Comparison of ENCODE assay signal across 8 mouse cellular contexts in the genomic region with DNA sequence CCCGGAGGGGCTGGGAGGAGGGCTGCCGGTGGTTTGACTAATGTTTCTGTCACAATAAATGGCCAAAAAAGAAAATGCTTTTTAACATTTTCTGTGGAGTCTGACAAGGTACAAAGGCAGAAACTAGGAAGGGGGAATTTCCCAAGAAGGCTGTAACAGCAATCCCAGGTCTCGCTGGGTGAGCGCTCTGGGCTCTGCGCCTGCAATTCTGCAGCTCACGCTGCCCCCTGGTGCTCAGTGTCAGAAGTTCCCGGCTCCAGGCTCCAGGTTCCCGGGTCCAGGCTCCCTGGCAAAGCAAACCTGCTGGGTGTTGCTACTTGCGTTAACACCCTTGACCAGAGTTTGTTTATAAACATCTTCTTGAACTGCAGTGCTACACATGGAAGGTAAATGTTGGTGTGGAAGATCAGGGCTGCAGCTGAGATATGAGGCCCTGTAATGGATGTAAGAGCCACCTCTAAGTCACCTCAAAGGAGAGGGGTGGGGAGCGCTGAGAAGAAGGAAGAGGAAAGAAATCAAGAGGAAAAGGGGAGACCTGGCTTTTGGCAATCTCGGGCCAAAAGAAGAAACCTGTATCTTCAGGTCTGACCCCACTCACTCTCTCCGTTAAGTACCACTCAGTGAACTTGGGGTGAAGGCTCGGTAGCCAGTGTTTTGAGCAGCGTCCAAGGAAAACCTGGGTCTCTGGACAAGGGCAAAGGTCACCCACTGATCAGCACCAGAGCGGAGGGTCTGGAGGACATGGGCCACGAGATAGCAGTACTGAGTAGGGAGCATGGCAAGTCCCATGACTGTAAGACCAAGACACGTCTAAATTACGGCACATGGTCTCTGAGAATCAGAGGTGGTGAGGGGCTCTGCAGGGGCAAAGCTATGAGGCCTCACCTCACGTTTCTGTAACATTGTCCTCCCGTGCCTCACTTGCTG.
DNase-seq lines count a peak whose midpoint lies in the region; ATAC-seq and TF ChIP-seq lines count a peak whose summit lies in the region.

No protein-coding gene starts in this region.

- peak; percentile 87 for ATAC-seq in embryonic facial prominence, embryonic 14.5 days (ENCODE audit: low read depth)
- ATAC-seq in kidney, embryonic 15.5 days (replicated peaks; ENCODE audit: low FRiP score): peak; percentile 79
- ATAC-seq in limb, embryonic 14.5 days (ENCODE audit: low FRiP score, low read depth): peak; percentile 83
- ATAC-seq in monocyte, adult 5-6 weeks (replicated peaks; ENCODE audit: insufficient number of reproducible peaks, low FRiP score, low TSS enrichment, poor library complexity, severe bottlenecking): 0 out of 2 replicates have a peak, but pooled peaks have one; percentile 15
- ATAC-seq in stomach, postnatal 0 days (ENCODE audit: low FRiP score, low TSS enrichment): peak; percentile 83

- H3K9ac ChIP-seq in embryonic facial prominence, embryonic 14.5 days (ENCODE audit: low read depth, low read length): no peak overlapping the region
- H3K9ac ChIP-seq in kidney, embryonic 15.5 days: no peak overlapping the region
- H3K9ac ChIP-seq in limb, embryonic 14.5 days (ENCODE audit: low read depth, low read length, severe bottlenecking): no peak overlapping the region
- H3K9ac ChIP-seq in stomach, postnatal 0 days (ENCODE audit: low read length): no peak overlapping the region

- no peak overlapping the region for H3K4me2 ChIP-seq in embryonic facial prominence, embryonic 14.5 days (ENCODE audit: low read depth, low read length)
- peak overlapping the region; percentile 33 for H3K4me2 ChIP-seq in kidney, embryonic 15.5 days
- H3K4me2 ChIP-seq in limb, embryonic 14.5 days (replicated peaks; ENCODE audit: low read depth, low read length, severe bottlenecking): no peak overlapping the region
- no peak overlapping the region for H3K4me2 ChIP-seq in stomach, postnatal 0 days (replicated peaks; ENCODE audit: low read depth)

- TF ChIP-seq EP300 in stomach, postnatal 0 days (optimal IDR thresholded peaks at IDR 0.05): no peak

- H3K4me3 ChIP-seq in bone marrow, adult 2 months (replicated peaks; ENCODE audit: control insufficient read depth, low read depth, low read length): no peak overlapping the region
- no peak overlapping the region for H3K4me3 ChIP-seq in embryonic facial prominence, embryonic 14.5 days (ENCODE audit: low read depth, low read length)
- no peak overlapping the region for H3K4me3 ChIP-seq in kidney, embryonic 15.5 days (replicated peaks)
- no peak overlapping the region for H3K4me3 ChIP-seq in limb, embryonic 14.5 days (replicated peaks; ENCODE audit: low read length)
- no peak overlapping the region for H3K4me3 ChIP-seq in stomach, postnatal 0 days (ENCODE audit: low read depth, low read length)

- TF ChIP-seq POLR2A in bone marrow, adult 2 months (IDR thresholded peaks at IDR 0.05; ENCODE audit: borderline replicate concordance, control insufficient read depth, low read depth, low read length): no peak
- TF ChIP-seq POLR2A in limb, embryonic 14.5 days (IDR thresholded peaks at IDR 0.05; ENCODE audit: borderline replicate concordance, extremely low read depth, insufficient read depth, insufficient read length): no peak

- no peak overlapping the region for H3K27ac ChIP-seq in bone marrow, adult 2 months (ENCODE audit: control insufficient read depth, insufficient read depth, low read depth, low read length, poor library complexity)
- H3K27ac ChIP-seq in embryonic facial prominence, embryonic 14.5 days (replicated peaks; ENCODE audit: low read depth, low read length): no peak overlapping the region
- H3K27ac ChIP-seq in kidney, embryonic 15.5 days: no peak overlapping the region
- no peak overlapping the region for H3K27ac ChIP-seq in limb, embryonic 14.5 days (replicated peaks; ENCODE audit: low read depth, low read length)
- H3K27ac ChIP-seq in stomach, postnatal 0 days (replicated peaks): no peak overlapping the region

- WGBS in bone marrow, adult 2 months: 65% methylated on average over 20 of the region's 20 CpGs
- WGBS in embryonic facial prominence, embryonic 14.5 days: 46% methylated on average over 20 of the region's 20 CpGs
- WGBS in kidney, embryonic 15.5 days: 48% methylated on average over 20 of the region's 20 CpGs
- WGBS in limb, embryonic 14.5 days: 51% methylated on average over 20 of the region's 20 CpGs
- WGBS in stomach, postnatal 0 days: 45% methylated on average over 20 of the region's 20 CpGs

- TF ChIP-seq CTCF in bone marrow, adult 2 months (IDR thresholded peaks at IDR 0.05; ENCODE audit: control insufficient read depth, insufficient read depth, low read length): peak; percentile 57; the same call in 1 of the 2 replicates
- peak; percentile 90 for TF ChIP-seq CTCF in stomach, postnatal 0 days (IDR thresholded peaks at IDR 0.05; ENCODE audit: low read depth)

- H3K36me3 ChIP-seq in embryonic facial prominence, embryonic 14.5 days (ENCODE audit: control insufficient read depth, insufficient read depth, low read length): no peaks in the 10 kb centered on the region
- H3K36me3 ChIP-seq in kidney, embryonic 15.5 days: 0 out of 2 replicates have a peak, but pooled peaks cover 10% of the 10 kb centered on the region
- no peaks in the 10 kb centered on the region for H3K36me3 ChIP-seq in limb, embryonic 14.5 days (ENCODE audit: control insufficient read depth, insufficient read depth, low read length)
- H3K36me3 ChIP-seq in stomach, postnatal 0 days (ENCODE audit: control insufficient read depth, insufficient read depth, low read length): no peaks in the 10 kb centered on the region

- peak; percentile 36 for DNase-seq in A20 (ENCODE audit: low read depth, low spot score)
- peak; percentile 85 for DNase-seq in embryonic facial prominence, embryonic 14.5 days (ENCODE audit: low spot score)
- peak; percentile 73 for DNase-seq in heart, adult 8-10 months (ENCODE audit: low spot score)
- peak; percentile 71 for DNase-seq in limb, embryonic 14.5 days (ENCODE audit: low spot score)
- DNase-seq in stomach, postnatal 0 days (ENCODE audit: low spot score): peak; percentile 91

- H3K27me3 ChIP-seq in embryonic facial prominence, embryonic 14.5 days (replicated peaks; ENCODE audit: control insufficient read depth, insufficient read depth, low read length): no peaks in the 10 kb centered on the region
- H3K27me3 ChIP-seq in kidney, embryonic 15.5 days: no peaks in the 10 kb centered on the region
- no peaks in the 10 kb centered on the region for H3K27me3 ChIP-seq in limb, embryonic 14.5 days (ENCODE audit: control insufficient read depth, insufficient read depth, low read length)
- no peaks in the 10 kb centered on the region for H3K27me3 ChIP-seq in stomach, postnatal 0 days (ENCODE audit: control insufficient read depth, insufficient read depth, low read length)

- H3K4me1 ChIP-seq in bone marrow, adult 2 months (ENCODE audit: control insufficient read depth, insufficient read depth, low read length): no peaks in the 10 kb centered on the region
- no peaks in the 10 kb centered on the region for H3K4me1 ChIP-seq in embryonic facial prominence, embryonic 14.5 days (ENCODE audit: control insufficient read depth, insufficient read depth, low read length)
- H3K4me1 ChIP-seq in kidney, embryonic 15.5 days: peaks cover 10% of the 10 kb centered on the region
- H3K4me1 ChIP-seq in limb, embryonic 14.5 days (ENCODE audit: control insufficient read depth, insufficient read depth, low read length): no peaks in the 10 kb centered on the region
- H3K4me1 ChIP-seq in stomach, postnatal 0 days (replicated peaks; ENCODE audit: control insufficient read depth, insufficient read depth): no peaks in the 10 kb centered on the region

- no peaks in the 10 kb centered on the region for H3K9me3 ChIP-seq in embryonic facial prominence, embryonic 14.5 days (ENCODE audit: control insufficient read depth, low read length)
- no peaks in the 10 kb centered on the region for H3K9me3 ChIP-seq in kidney, embryonic 15.5 days (replicated peaks)
- H3K9me3 ChIP-seq in limb, embryonic 14.5 days (ENCODE audit: control insufficient read depth, low read length): no peaks in the 10 kb centered on the region
- no peaks in the 10 kb centered on the region for H3K9me3 ChIP-seq in stomach, postnatal 0 days (ENCODE audit: control insufficient read depth, low read length)

Comparison
In these comparisons a context has a peak if more than half of its experiments do, and no peak if none do; other contexts are left out.
1. DNase-seq: peak in every context shown above with its lines; median percentile 91 in stomach, postnatal 0 days; 85 in embryonic facial prominence, embryonic 14.5 days; 73 in heart, adult 8-10 months; 71 in limb, embryonic 14.5 days; 36 in A20.
2. ATAC-seq: peak in every context shown above with its lines; median percentile 87 in embryonic facial prominence, embryonic 14.5 days; 83 in limb, embryonic 14.5 days; 83 in stomach, postnatal 0 days; 79 in kidney, embryonic 15.5 days; 15 in monocyte, adult 5-6 weeks.